Mouse (Mus musculus): ENCODE data around the gene Nova2. TPM values are rescaled to one million over a fixed set of nuclear protein-coding genes. Genes with fewer than 3 reads are reported as not detected.

Gene Nova2
- polyA plus RNA-seq, 1 experiment = not detected

- peaks cover 27% of the 10 kb centered on the region for H3K36me3 ChIP-seq (ENCODE audit: control insufficient read depth)
- no peak for TF ChIP-seq TAL1 (IDR thresholded peaks at IDR 0.05; ENCODE audit: low read length)
- TF ChIP-seq GATA1 (IDR thresholded peaks at IDR 0.05; ENCODE audit: low read length) = no peak
- peaks cover 4% of the 10 kb centered on the region for H3K9me3 ChIP-seq (ENCODE audit: control insufficient read depth, low read length)
- H3K27me3 ChIP-seq (ENCODE audit: control insufficient read depth) = peaks cover 7% of the 10 kb centered on the region
- H3K4me3 ChIP-seq (replicated peaks) = no peak overlapping the region
- H3K4me1 ChIP-seq (ENCODE audit: control insufficient read depth) = peaks cover 53% of the 10 kb centered on the region
Measured at GRCm38 (mm10) chr7:19007026-19007977, 81.6 kb downstream of the Nova2 start.

- no peak overlapping the region for H3K4me3 ChIP-seq (replicated peaks)
- peaks cover 2% of the 10 kb centered on the region for H3K9me3 ChIP-seq (ENCODE audit: control insufficient read depth, low read length)
- peaks cover 23% of the 10 kb centered on the region for H3K27me3 ChIP-seq (ENCODE audit: control insufficient read depth)
- H3K36me3 ChIP-seq (ENCODE audit: control insufficient read depth) = peaks cover 22% of the 10 kb centered on the region
- peaks cover 28% of the 10 kb centered on the region for H3K4me1 ChIP-seq (ENCODE audit: control insufficient read depth)
- TF ChIP-seq TAL1 (IDR thresholded peaks at IDR 0.05; ENCODE audit: low read length) (no peak), GATA1 (IDR thresholded peaks at IDR 0.05; ENCODE audit: low read length) (no peak)
Measured at GRCm38 (mm10) chr7:19010581-19010980, 84.9 kb downstream of the Nova2 start.

- peaks cover 23% of the 10 kb centered on the region for H3K27me3 ChIP-seq (ENCODE audit: control insufficient read depth)
- TF ChIP-seq GATA1 (IDR thresholded peaks at IDR 0.05; ENCODE audit: low read length) (no peak), TAL1 (IDR thresholded peaks at IDR 0.05; ENCODE audit: low read length) (no peak)
Measured at GRCm38 (mm10) chr7:19012025-19012621, 86.4 kb downstream of the Nova2 start.

GRCm38 (mm10) chr7:19012882-19013281 is 87.2 kb downstream of the Nova2 start:
- TF ChIP-seq TAL1 (IDR thresholded peaks at IDR 0.05; ENCODE audit: low read length) = no peak
- Histone ChIP-seq H3K27me3 (ENCODE audit: control insufficient read depth) (peaks cover 23% of the 10 kb centered on the region), H3K4me1 (ENCODE audit: control insufficient read depth) (peaks cover 11% of the 10 kb centered on the region), H3K4me3 (replicated peaks) (no peak overlapping the region), H3K36me3 (ENCODE audit: control insufficient read depth) (peaks cover 5% of the 10 kb centered on the region; the same call in 1 of the 2 replicates), H3K9me3 (ENCODE audit: control insufficient read depth, low read length) (no peaks in the 10 kb centered on the region)

More at GRCm38 (mm10) chr7:19012025-19012621, 86.4 kb downstream of the Nova2 start:
- H3K4me3 ChIP-seq (replicated peaks) = no peak overlapping the region
- H3K36me3 ChIP-seq (ENCODE audit: control insufficient read depth) = peaks cover 9% of the 10 kb centered on the region
- H3K4me1 ChIP-seq (ENCODE audit: control insufficient read depth) = peaks cover 14% of the 10 kb centered on the region
- no peaks in the 10 kb centered on the region for H3K9me3 ChIP-seq (ENCODE audit: control insufficient read depth, low read length)

- H3K9me3 ChIP-seq (ENCODE audit: control insufficient read depth, low read length) = no peaks in the 10 kb centered on the region
- H3K4me1 ChIP-seq (ENCODE audit: control insufficient read depth) = peaks cover 11% of the 10 kb centered on the region
- peaks cover 27% of the 10 kb centered on the region for H3K27me3 ChIP-seq (ENCODE audit: control insufficient read depth)
- H3K36me3 ChIP-seq (ENCODE audit: control insufficient read depth) = peaks cover 5% of the 10 kb centered on the region; the same call in 1 of the 2 replicates
- TF ChIP-seq GATA1 (IDR thresholded peaks at IDR 0.05; ENCODE audit: low read length) = no peak
- no peak for TF ChIP-seq TAL1 (IDR thresholded peaks at IDR 0.05; ENCODE audit: low read length)
- no peak overlapping the region for H3K4me3 ChIP-seq (replicated peaks)
Measured at GRCm38 (mm10) chr7:19014452-19014851, 88.8 kb downstream of the Nova2 start.

Other genes with a start within 250 kb of the Nova2 start
- gene Psg20, start 239.7 kb upstream of the Nova2 start, polyA plus RNA-seq (2012) = not detected in 2 replicates
- not detected in 2 replicates for gene Psg22, start 207.8 kb upstream of the Nova2 start, polyA plus RNA-seq (2012)
- not detected in 2 replicates for gene Psg19, start 127.4 kb upstream of the Nova2 start, polyA plus RNA-seq (2012)
- 0.02 TPM in 1 of 2 replicates, not detected in the other for gene Psg17, start 104.3 kb upstream of the Nova2 start, polyA plus RNA-seq (2012)
- gene Mill2, start 85.9 kb upstream of the Nova2 start, polyA plus RNA-seq (2012) = not detected in 2 replicates
- gene Pglyrp1, start 54.6 kb upstream of the Nova2 start, polyA plus RNA-seq (2012) = 0.11 and 0.16 TPM in 2 replicates
- gene Ccdc61, start 15.5 kb upstream of the Nova2 start, polyA plus RNA-seq (2012) = 3.1 and 4.5 TPM in 2 replicates
- not detected in 2 replicates for gene Nanos2, start 61.5 kb downstream of the Nova2 start, polyA plus RNA-seq (2012)
- gene Mypop, start 65.4 kb downstream of the Nova2 start, polyA plus RNA-seq (2012) = 0.02 TPM in 1 of 2 replicates, not detected in the other
- gene Irf2bp1, start 78.2 kb downstream of the Nova2 start, polyA plus RNA-seq (2012) = 5.0 and 5.5 TPM in 2 replicates
- gene Foxa3, start 97.7 kb downstream of the Nova2 start, polyA plus RNA-seq (2012) = 0.05 and 0.07 TPM in 2 replicates
- gene Sympk, start 98.5 kb downstream of the Nova2 start, polyA plus RNA-seq (2012) = 21.6 and 22.6 TPM in 2 replicates
- gene Rsph6a, start 128.8 kb downstream of the Nova2 start, polyA plus RNA-seq (2012) = 0.06 TPM in 1 of 2 replicates, not detected in the other
- 8.5 and 10.2 TPM in 2 replicates for gene Dmwd, start 150.3 kb downstream of the Nova2 start, polyA plus RNA-seq (2012)
- 6.0 TPM in 2 replicates for gene Dmpk, start 158.0 kb downstream of the Nova2 start, polyA plus RNA-seq (2012)
- gene Six5, start 168.7 kb downstream of the Nova2 start, polyA plus RNA-seq (2012) = 0.23 and 0.34 TPM in 2 replicates
- gene Gm4969, start 192.5 kb downstream of the Nova2 start, polyA plus RNA-seq (2012) = 0.05 TPM in 1 of 2 replicates, not detected in the other
- 1.9 TPM in 2 replicates for gene Fbxo46, start 194.0 kb downstream of the Nova2 start, polyA plus RNA-seq (2012)
- 0.61 and 0.66 TPM in 2 replicates for gene Qpctl, start 223.4 kb downstream of the Nova2 start, polyA plus RNA-seq (2012)
- gene Snrpd2, start 223.8 kb downstream of the Nova2 start, polyA plus RNA-seq (2012) = 9.5 and 12.3 TPM in 2 replicates
- not detected in 2 replicates for gene Gipr, start 240.2 kb downstream of the Nova2 start, polyA plus RNA-seq (2012)